Mouse (Mus musculus) cerebellum, adult 9-11 months (tissue): ENCODE results near the gene Hsd17b1.
"Not testable (repeated sequence)": the region's sequence is repeated elsewhere in the genome, so short reads cannot be mapped to it uniquely, and the experiment has no call there.

Source experiments
- DNase-seq: peaks from one replicate; pipeline ENCODE4 v3.0.0; 2022

Gene Hsd17b1

GRCm38 (mm10) chr11:101086756-101087681 lies 8.8 kb downstream of the Hsd17b1 start, which contains the start of gene Mlx:
Mlx (plus strand) TSS chr11:101087277.
- DNase-seq = peak; percentile 92

- DNase-seq = peak; percentile 67
Observed at GRCm38 (mm10) chr11:101087682-101088055, 9.5 kb downstream of the Hsd17b1 start.

- DNase-seq = no peak
Observed at GRCm38 (mm10) chr11:101089931-101090330, 11.7 kb downstream of the Hsd17b1 start.

- no peak for DNase-seq
Observed at GRCm38 (mm10) chr11:101094930-101095313, 16.7 kb downstream of the Hsd17b1 start.

- DNase-seq = peak; percentile 96
Observed at GRCm38 (mm10) chr11:101095314-101096024, 17.3 kb downstream of the Hsd17b1 start, which contains the start of gene Psmc3ip. Psmc3ip (minus strand) TSS chr11:101095436.

GRCm38 (mm10) chr11:101098231-101098630 lies 20.0 kb downstream of the Hsd17b1 start:
- no peak for DNase-seq

- no peak for DNase-seq
Observed at GRCm38 (mm10) chr11:101103011-101103410, 24.8 kb downstream of the Hsd17b1 start.

GRCm38 (mm10) chr11:101109351-101109750 lies 31.1 kb downstream of the Hsd17b1 start:
- DNase-seq = no peak

GRCm38 (mm10) chr11:101110708-101111107 lies 32.5 kb downstream of the Hsd17b1 start:
- no peak for DNase-seq

GRCm38 (mm10) chr11:101111178-101111577 lies 33.0 kb downstream of the Hsd17b1 start:
- no peak for DNase-seq

GRCm38 (mm10) chr11:101112186-101112585 lies 34.0 kb downstream of the Hsd17b1 start:
- DNase-seq = no peak

GRCm38 (mm10) chr11:101115564-101115963 lies 37.4 kb downstream of the Hsd17b1 start:
- DNase-seq = no peak

- DNase-seq = no peak
Observed at GRCm38 (mm10) chr11:101118105-101118504, 39.9 kb downstream of the Hsd17b1 start.

- DNase-seq = no peak
Observed at GRCm38 (mm10) chr11:101119131-101119760, 41.0 kb downstream of the Hsd17b1 start.

- peak; percentile 99 for DNase-seq
Observed at GRCm38 (mm10) chr11:101119761-101120544, 41.7 kb downstream of the Hsd17b1 start, which contains the start of the genes Retreg3 and Tubg1. Retreg3 (minus strand) TSS chr11:101119893. Tubg1 (plus strand) TSS chr11:101119938.

- DNase-seq = peak; percentile 56
Observed at GRCm38 (mm10) chr11:101120545-101121188, 42.5 kb downstream of the Hsd17b1 start.

- not testable (repeated sequence) for DNase-seq
Observed at GRCm38 (mm10) chr11:101124494-101124893, 46.3 kb downstream of the Hsd17b1 start.

GRCm38 (mm10) chr11:101125008-101125407 lies 46.8 kb downstream of the Hsd17b1 start:
- DNase-seq = peak; percentile 58

- DNase-seq = no peak
Observed at GRCm38 (mm10) chr11:101127075-101127474, 48.9 kb downstream of the Hsd17b1 start.

GRCm38 (mm10) chr11:101128996-101129577 lies 50.9 kb downstream of the Hsd17b1 start:
- DNase-seq = peak; percentile 90
